Mouse (Mus musculus) cortical plate, adult 2 months (tissue): ENCODE measurements around the gene Smtnl2.

ENCODE experiments used
- CTCF ChIP-seq: fragments of 200-500 bp; IDR thresholded peaks from 2 replicates; pipeline ENCODE4 v1.5.1; 2011; ENCODE audit warnings: mild to moderate bottlenecking, control low read depth, low read length; ENCODE audit not compliant: insufficient read depth; ENCODE audit errors: extremely low read depth
- POLR2A ChIP-seq: fragments of 200-500 bp; IDR thresholded peaks from 2 replicates; pipeline ENCODE4 v1.6.1; 2011; ENCODE audit warnings: mild to moderate bottlenecking, low read length, control low read depth; ENCODE audit not compliant: insufficient read depth; ENCODE audit errors: extremely low read depth

DNA sequence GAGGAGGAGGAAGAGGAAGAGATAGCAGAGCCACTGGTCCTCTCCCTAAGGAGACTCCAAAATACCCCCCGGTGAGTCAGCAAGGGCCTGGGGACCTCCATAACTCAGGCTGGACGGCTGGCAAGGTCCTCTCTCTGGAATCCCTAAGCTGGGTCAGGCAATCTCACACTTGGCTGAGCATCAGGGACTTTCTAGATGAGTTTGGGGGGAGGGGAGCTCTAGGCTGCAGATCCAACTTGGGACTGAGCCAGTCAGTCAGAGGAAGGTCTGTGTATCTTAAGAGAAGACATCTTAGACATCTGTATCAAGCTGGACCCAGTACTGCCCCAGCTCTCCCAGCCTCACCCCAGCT lies 24.2 kb upstream of the Smtnl2 start:
- TF ChIP-seq POLR2A (no peak), CTCF (no peak)
